Mouse (Mus musculus) CH12.LX (cell line): ENCODE results near the gene Bms1. TPM values are rescaled to one million over a fixed set of nuclear protein-coding genes. Genes with fewer than 3 reads are reported as not detected.

ENCODE experiments used
- DNase-seq: peaks from one replicate; pipeline ENCODE4 v3.0.0-alpha.2; 2013; ENCODE audit errors: extremely low read depth
- H3K27ac ChIP-seq: 2 replicates; pipeline ENCODE4 v1.5.1; 2012; ENCODE audit warnings: low read depth, mild to moderate bottlenecking, control low read depth, moderate library complexity; ENCODE audit not compliant: insufficient read depth
- H3K27me3 ChIP-seq: replicated peaks from 2 replicates; pipeline ENCODE3; 2012; ENCODE audit warnings: inconsistent platforms
- H3K36me3 ChIP-seq, 2 experiments: replicated peaks in 1 of 2; 2 replicates each; pipeline versions ENCODE3 to v1.6.1; 2012; ENCODE audit warnings: inconsistent platforms in 1 of 2, low read length in 1 of 2, mild to moderate bottlenecking in 1 of 2, mixed read lengths in 1 of 2, moderate library complexity in 1 of 2; ENCODE audit not compliant: control insufficient read depth in 1 of 2, insufficient read depth in 1 of 2
- H3K4me1 ChIP-seq, 2 experiments: 2 replicates each; pipeline ENCODE4 v1.6.1; 2012; ENCODE audit warnings: inconsistent platforms in 1 of 2, moderate library complexity in 1 of 2; ENCODE audit not compliant: insufficient read depth in 2 of 2, control insufficient read depth in 1 of 2
- H3K4me2 ChIP-seq: 2 replicates; pipeline ENCODE4 v1.6.1; 2012; ENCODE audit warnings: low read depth, mild to moderate bottlenecking, control low read depth; ENCODE audit not compliant: poor library complexity, insufficient read depth, severe bottlenecking
- H3K4me3 ChIP-seq, 3 experiments: fragments of 150-350 bp in 1 of 3; sonication (generic) in 1 of 3; replicated peaks in 1 of 3; 2 replicates each; pipeline versions ENCODE3 to v1.5.1; 2011 to 2012; ENCODE audit warnings: low read depth in 2 of 3, low read length in 2 of 3, mild to moderate bottlenecking in 2 of 3, moderate library complexity in 2 of 3, control low read depth in 1 of 3, improper control_type of control experiment in 1 of 3, inconsistent platforms in 1 of 3, mixed read lengths in 1 of 3; ENCODE audit not compliant: poor library complexity in 1 of 3
- H3K79me2 ChIP-seq: replicated peaks from 2 replicates; pipeline ENCODE4 v1.6.1; 2012; ENCODE audit warnings: mild to moderate bottlenecking, moderate library complexity; ENCODE audit not compliant: control insufficient read depth, poor library complexity, insufficient read depth, severe bottlenecking; ENCODE audit errors: extremely low read depth
- H3K9ac ChIP-seq: 2 replicates; pipeline ENCODE4 v1.6.1; 2012; ENCODE audit warnings: low read depth, mild to moderate bottlenecking, control low read depth, moderate library complexity; ENCODE audit not compliant: insufficient read depth
- H3K9me3 ChIP-seq: replicated peaks from 2 replicates; pipeline ENCODE3; 2012; ENCODE audit warnings: low read length, inconsistent platforms, mixed read lengths
- BHLHE40 ChIP-seq: IDR thresholded peaks from 2 replicates; pipeline ENCODE4 v1.6.1; 2011; ENCODE audit warnings: mild to moderate bottlenecking, low read depth, low read length, improper control_type of control experiment
- ETS1 ChIP-seq: conservative IDR thresholded peaks from 2 replicates; pipeline ENCODE4 v1.6.1; 2012; ENCODE audit warnings: low read depth, mild to moderate bottlenecking, inconsistent platforms, low read length, improper control_type of control experiment, moderate library complexity
- GABPA ChIP-seq: IDR thresholded peaks from 2 replicates; pipeline ENCODE4 v1.6.1; 2012; ENCODE audit warnings: low read depth, low read length, improper control_type of control experiment, inconsistent platforms; ENCODE audit not compliant: insufficient replicate concordance
- HCFC1 ChIP-seq: IDR thresholded peaks from 2 replicates; pipeline ENCODE4 v1.6.1; 2012; ENCODE audit warnings: low read depth, mild to moderate bottlenecking, inconsistent platforms, low read length, improper control_type of control experiment
- IRF4 ChIP-seq: IDR thresholded peaks from 2 replicates; pipeline ENCODE4 v1.6.1; 2014; ENCODE audit warnings: low read depth, mild to moderate bottlenecking, inconsistent platforms, low read length, improper control_type of control experiment
- JUN ChIP-seq: IDR thresholded peaks from 2 replicates; pipeline ENCODE4 v1.6.1; 2011; ENCODE audit warnings: low read depth, mild to moderate bottlenecking, low read length, improper control_type of control experiment, moderate library complexity; ENCODE audit not compliant: insufficient read depth
- JUND ChIP-seq: conservative IDR thresholded peaks from 2 replicates; pipeline ENCODE4 v1.6.1; 2011; ENCODE audit warnings: low read depth, low read length, improper control_type of control experiment
- MAX ChIP-seq: IDR thresholded peaks from 2 replicates; pipeline ENCODE4 v1.6.1; 2011; ENCODE audit warnings: low read length, improper control_type of control experiment
- MAZ ChIP-seq: IDR thresholded peaks from 2 replicates; pipeline ENCODE4 v1.6.1; 2012; ENCODE audit warnings: low read depth, mild to moderate bottlenecking, inconsistent platforms, low read length, improper control_type of control experiment, moderate library complexity
- MEF2A ChIP-seq: IDR thresholded peaks from 2 replicates; pipeline ENCODE4 v1.6.1; 2014; ENCODE audit warnings: low read depth, mild to moderate bottlenecking, inconsistent platforms, low read length, improper control_type of control experiment, borderline replicate concordance
- MXI1 ChIP-seq: IDR thresholded peaks from 2 replicates; pipeline ENCODE4 v1.6.1; 2011; ENCODE audit warnings: mild to moderate bottlenecking, low read depth, low read length, improper control_type of control experiment
- MYC ChIP-seq: IDR thresholded peaks from 2 replicates; pipeline ENCODE4 v1.6.1; 2011; ENCODE audit warnings: low read depth, mild to moderate bottlenecking, improper control_type of control experiment, low read length
- NELFE ChIP-seq: IDR thresholded peaks from 2 replicates; pipeline ENCODE4 v1.6.1; 2011; ENCODE audit warnings: low read depth, low read length, improper control_type of control experiment
- NRF1 ChIP-seq: IDR thresholded peaks from 2 replicates; pipeline ENCODE4 v1.6.1; 2014; ENCODE audit warnings: low read depth, mild to moderate bottlenecking, inconsistent platforms, low read length, improper control_type of control experiment, moderate library complexity
- PAX5 ChIP-seq: IDR thresholded peaks from 2 replicates; pipeline ENCODE4 v1.6.1; 2012; ENCODE audit warnings: low read length, inconsistent platforms, mixed read lengths
- POLR2A ChIP-seq: IDR thresholded peaks from 2 replicates; pipeline ENCODE4 v1.6.1; 2011; ENCODE audit warnings: low read depth, mild to moderate bottlenecking, improper control_type of control experiment, low read length
- POLR2AphosphoS2 ChIP-seq: IDR thresholded peaks from 2 replicates; pipeline ENCODE4 v1.6.1; 2011; ENCODE audit warnings: low read depth, low read length, improper control_type of control experiment
- RCOR1 ChIP-seq: conservative IDR thresholded peaks from 2 replicates; pipeline ENCODE4 v1.6.1; 2012; ENCODE audit warnings: low read depth, mild to moderate bottlenecking, inconsistent platforms, low read length, improper control_type of control experiment
- SIN3A ChIP-seq: IDR thresholded peaks from 2 replicates; pipeline ENCODE4 v1.6.1; 2012; ENCODE audit warnings: low read length, improper control_type of control experiment, inconsistent platforms
- TBP ChIP-seq: conservative IDR thresholded peaks from 2 replicates; pipeline ENCODE4 v1.6.1; 2011; ENCODE audit warnings: low read depth, low read length, improper control_type of control experiment
- TCF12 ChIP-seq: IDR thresholded peaks from 2 replicates; pipeline ENCODE4 v1.6.1; 2014; ENCODE audit warnings: low read depth, mild to moderate bottlenecking, inconsistent platforms, low read length, improper control_type of control experiment
- ZMIZ1 ChIP-seq: IDR thresholded peaks from 2 replicates; pipeline ENCODE4 v1.6.1; 2012; ENCODE audit warnings: low read depth, mild to moderate bottlenecking, inconsistent platforms, low read length, improper control_type of control experiment
- dilution Hi-C: fragments of 300-500 bp; cut with MboI; formaldehyde crosslinking; loops from 2 replicates; pipeline ENCODE4 v1.14.3; 2020; ENCODE audit warnings: low sequenced_read_pairs; ENCODE audit not compliant: extremely low pct_unique_long_range_greater_than_20kb, extremely low pct_ligation_motif_present
- in situ Hi-C: fragments of 300-500 bp; cut with MboI; formaldehyde crosslinking; loops from 3 replicates; pipeline ENCODE4 v1.14.3; 2019; ENCODE audit warnings: low sequenced_read_pairs, low pct_ligation_motif_present, low pct_unique_long_range_greater_than_20kb, mixed read lengths
- polyA plus RNA-seq: library from polyadenylated mRNA; unstranded; fragments of >175 nt; gene quantifications from 2 replicates; pipeline ENCODE4 v1.2.1, GENCODE M21; 2012; ENCODE audit warnings: low read depth; ENCODE audit not compliant: insufficient read length
- total RNA-seq, 2 experiments: library from RNA; depleted of rRNA; stranded (reverse); fragments of 300-350 nt in 1 of 2; fragments of >200 nt in 1 of 2; gene quantifications; 2 replicates each; pipeline ENCODE4 v1.2.3; 2012 to 2014

Gene Bms1
- total and polyA plus RNA-seq, 3 experiments: 40.7 to 108 (median 57.0) TPM

DNA sequence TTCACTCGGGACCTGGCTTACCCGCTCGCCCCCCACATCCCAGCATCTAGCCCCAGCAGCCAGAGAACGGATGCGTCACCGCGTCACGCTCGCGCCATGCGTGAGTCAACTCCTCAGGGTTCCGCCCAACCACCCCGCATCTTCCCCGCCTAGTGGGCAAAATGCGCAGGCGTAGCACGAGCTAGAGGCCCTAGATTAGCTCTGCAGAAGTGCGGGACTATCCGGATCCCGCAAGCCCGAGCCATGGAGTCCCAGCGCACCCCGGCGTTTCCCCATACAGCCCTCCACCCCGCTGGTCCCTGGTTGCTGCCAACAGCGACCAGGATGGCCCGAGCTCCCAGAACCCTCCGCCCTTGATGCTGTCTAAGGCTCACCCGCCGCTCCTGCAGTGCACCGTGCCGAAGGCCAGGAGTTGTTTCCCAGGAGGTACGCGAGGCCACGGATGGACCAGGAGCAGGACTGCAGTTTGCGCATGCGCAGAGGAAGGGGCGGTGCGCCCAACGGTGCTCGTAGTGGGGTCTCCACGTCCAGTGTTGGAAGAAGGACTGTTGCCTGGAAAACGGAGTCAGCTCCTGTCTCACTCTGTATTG, 35.9 kb upstream of the Bms1 start, which contains the start of gene Zfp248:
Zfp248 (minus strand) TSS at position 487 of the 590 bp plus-strand sequence.
- Histone ChIP-seq H3K9ac (peak within 1 kb of the TSS; percentile 70), H3K27me3 (no peaks in the 10 kb centered on the region), H3K79me2 (no peaks in the 10 kb centered on the region), H3K4me1 (peaks cover 4 to 18% of the 10 kb centered on the region in 2 experiments; a peak in 3 of 4 replicates), H3K36me3 (peaks cover 0 to 10% of the 10 kb centered on the region in 2 experiments), H3K4me2 (peak within 1 kb of the TSS; percentile 58), H3K27ac (peak within 1 kb of the TSS; percentile 8; the same call in 1 of the 2 replicates), H3K9me3 (no peaks in the 10 kb centered on the region), H3K4me3 (peak within 1 kb of the TSS; percentile 81 to 89 (median 86))
- in situ Hi-C loops: no loop called here
- dilution Hi-C loops: no loop called here
- DNase-seq: peak; percentile 84
- TF ChIP-seq MAX (peak; percentile 38; the same call in 1 of the 2 replicates), POLR2AphosphoS2 (0 out of 2 replicates have a peak, but pooled peaks have one; percentile 43), MXI1 (peak; percentile 58), MEF2A (peak; percentile 40; the same call in 1 of the 2 replicates), PAX5 (no peak), SIN3A (peak; percentile 78), MAZ (0 out of 2 replicates have a peak, but pooled peaks have one; percentile 32), TBP (0 out of 2 replicates have a peak, but pooled peaks have one; percentile 40), POLR2A (peak; percentile 70), RCOR1 (no peak), MYC (peak; percentile 54; the same call in 1 of the 2 replicates), NELFE (peak; percentile 75), BHLHE40 (peak; percentile 42), ETS1 (0 out of 2 replicates have a peak, but pooled peaks have one; percentile 11), IRF4 (0 out of 2 replicates have a peak, but pooled peaks have one; percentile 17), ZMIZ1 (peak; percentile 64; the same call in 1 of the 2 replicates), NRF1 (peak; percentile 96), TCF12 (peak; percentile 61; the same call in 1 of the 2 replicates), JUND (no peak), HCFC1 (peak; percentile 57), GABPA (no peak), JUN (no peak)
